Mouse (Mus musculus) small intestine, adult 2 months (tissue): Measurements from ENCODE around the gene Sdc4. TPM values are rescaled to one million over a fixed set of nuclear protein-coding genes. Genes with fewer than 3 reads are reported as not detected.

ENCODE experiments used
- H3K27ac ChIP-seq: fragments of 200-500 bp; 2 replicates; pipeline ENCODE4 v1.5.1; 2012; ENCODE audit warnings: low read depth, low read length, control low read depth, inconsistent platforms; ENCODE audit not compliant: insufficient read depth
- H3K27me3 ChIP-seq: fragments of 200-500 bp; 2 replicates; pipeline ENCODE4 v1.6.1; 2012; ENCODE audit warnings: mild to moderate bottlenecking, moderate library complexity, low read length, inconsistent platforms; ENCODE audit not compliant: control insufficient read depth, insufficient read depth
- H3K36me3 ChIP-seq: fragments of 200-500 bp; 2 replicates; pipeline ENCODE4 v1.6.1; 2012; ENCODE audit warnings: mild to moderate bottlenecking, low read length, control low read depth, inconsistent platforms; ENCODE audit not compliant: control insufficient read depth, insufficient read depth
- H3K4me1 ChIP-seq: fragments of 200-500 bp; 2 replicates; pipeline ENCODE4 v1.6.1; 2012; ENCODE audit warnings: low read length, inconsistent platforms, mixed read lengths; ENCODE audit not compliant: control insufficient read depth, insufficient read depth, insufficient read length
- H3K4me3 ChIP-seq: fragments of 200-500 bp; 2 replicates; pipeline ENCODE4 v1.5.1; 2012; ENCODE audit warnings: low read depth, mild to moderate bottlenecking, control low read depth, inconsistent platforms, low read length, moderate library complexity
- CTCF ChIP-seq: fragments of 200-500 bp; IDR thresholded peaks from 2 replicates; pipeline ENCODE4 v1.5.1; 2012; ENCODE audit warnings: low read depth, mild to moderate bottlenecking, control low read depth, inconsistent platforms, low read length, moderate library complexity, mixed read lengths; ENCODE audit not compliant: insufficient replicate concordance, insufficient read length; ENCODE audit errors: extremely low read depth
- POLR2A ChIP-seq: fragments of 200-500 bp; IDR thresholded peaks from 2 replicates; pipeline ENCODE4 v1.6.1; 2012; ENCODE audit warnings: low read depth, mild to moderate bottlenecking, control low read depth, inconsistent platforms, low read length, moderate library complexity
- WGBS: fragments of 180-500 bp; shearing (Covaris S2); methylation state at CpG from one replicate; pipeline ENCODE4 v1.1.7; 2018; 5-methylcytosine and 5-hydroxymethylcytosine counted together
- polyA plus RNA-seq: library from polyadenylated mRNA; depleted of rRNA; stranded (reverse); fragments of >200 nt; gene quantifications from 2 replicates; pipeline ENCODE4 v1.2.3, GENCODE M21; 2012

Gene Sdc4
- polyA plus RNA-seq, 1 experiment, result 52.2 TPM

GRCm38 (mm10) chr2:164442315-164443050 is 1.2 kb downstream of the Sdc4 start:
- WGBS, result 1% methylated on average over 29 of the region's 29 CpGs
- Histone ChIP-seq H3K4me3 (peak overlapping the region; percentile 87), H3K27ac (peak overlapping the region; percentile 76)

GRCm38 (mm10) chr2:164441731-164442130 is 2.0 kb downstream of the Sdc4 start:
- Histone ChIP-seq H3K4me1 (peaks cover 28% of the 10 kb centered on the region), H3K27ac (peak overlapping the region; percentile 76), H3K36me3 (peaks cover 4% of the 10 kb centered on the region; the same call in 1 of the 2 replicates), H3K4me3 (peak overlapping the region; percentile 87), H3K27me3 (no peaks in the 10 kb centered on the region)
- TF ChIP-seq CTCF, result no peak
- no peak for TF ChIP-seq POLR2A
- 8% methylated on average over 7 of the region's 7 CpGs for WGBS

More at GRCm38 (mm10) chr2:164442315-164443050, 1.2 kb downstream of the Sdc4 start:
- H3K27me3 ChIP-seq, result no peaks in the 10 kb centered on the region
- H3K36me3 ChIP-seq, result peaks cover 4% of the 10 kb centered on the region; the same call in 1 of the 2 replicates
- no peak; the same call in 1 of the 2 replicates for TF ChIP-seq CTCF
- no peak; the same call in 1 of the 2 replicates for TF ChIP-seq POLR2A
- H3K4me1 ChIP-seq, result peaks cover 25% of the 10 kb centered on the region

- Histone ChIP-seq H3K4me3 (peak overlapping the region; percentile 87), H3K36me3 (peaks cover 5% of the 10 kb centered on the region; the same call in 1 of the 2 replicates), H3K27ac (peak overlapping the region; percentile 76), H3K4me1 (peaks cover 34% of the 10 kb centered on the region), H3K27me3 (no peaks in the 10 kb centered on the region)
- WGBS, result 7% methylated on average over 8 of the region's 8 CpGs
- TF ChIP-seq CTCF, result no peak
These were observed 2.5 kb downstream of the Sdc4 start for GRCm38 (mm10) chr2:164441155-164441554.

- Histone ChIP-seq H3K4me1 (peaks cover 42% of the 10 kb centered on the region), H3K36me3 (peaks cover 6% of the 10 kb centered on the region; the same call in 1 of the 2 replicates), H3K27me3 (no peaks in the 10 kb centered on the region), H3K4me3 (peak overlapping the region; percentile 87), H3K27ac (peak overlapping the region; percentile 98)
- no peak for TF ChIP-seq CTCF
- no peak for TF ChIP-seq POLR2A
- WGBS, result 16% methylated on average over 5 of the region's 5 CpGs
These were observed 3.4 kb downstream of the Sdc4 start for GRCm38 (mm10) chr2:164440314-164440713.

- Histone ChIP-seq H3K27ac (peak overlapping the region; percentile 98), H3K27me3 (no peaks in the 10 kb centered on the region), H3K36me3 (peaks cover 6% of the 10 kb centered on the region; the same call in 1 of the 2 replicates), H3K4me1 (peaks cover 54% of the 10 kb centered on the region), H3K4me3 (peak overlapping the region; percentile 33)
- 12% methylated on average over 3 of the region's 3 CpGs for WGBS
- no peak for TF ChIP-seq POLR2A
- TF ChIP-seq CTCF, result peak; percentile 14; the same call in 1 of the 2 replicates
These were observed 4.7 kb downstream of the Sdc4 start for GRCm38 (mm10) chr2:164439001-164439421.

- H3K27ac ChIP-seq, result peak overlapping the region; percentile 98
- peaks cover 56% of the 10 kb centered on the region for H3K4me1 ChIP-seq
- no peaks in the 10 kb centered on the region for H3K27me3 ChIP-seq
- TF ChIP-seq CTCF (peak; percentile 14; the same call in 1 of the 2 replicates), POLR2A (no peak)
- peaks cover 6% of the 10 kb centered on the region; the same call in 1 of the 2 replicates for H3K36me3 ChIP-seq
- peak overlapping the region; percentile 25 for H3K4me3 ChIP-seq
- 14% methylated on average over 8 of the region's 8 CpGs for WGBS
These were observed 5.4 kb downstream of the Sdc4 start for GRCm38 (mm10) chr2:164438257-164438656.

GRCm38 (mm10) chr2:164437710-164438109 is 6.0 kb downstream of the Sdc4 start:
- Histone ChIP-seq H3K36me3 (peaks cover 6% of the 10 kb centered on the region; the same call in 1 of the 2 replicates), H3K27me3 (no peaks in the 10 kb centered on the region), H3K27ac (peak overlapping the region; percentile 98), H3K4me3 (peak overlapping the region; percentile 25; the same call in 1 of the 2 replicates), H3K4me1 (peaks cover 60% of the 10 kb centered on the region)
- WGBS, result 19% methylated on average over 6 of the region's 6 CpGs
- TF ChIP-seq POLR2A, result no peak
- TF ChIP-seq CTCF, result no peak
